Mouse (Mus musculus) neural tube, embryonic 15.5 days (tissue): ENCODE measurements around the gene Sntb2. TPM values are rescaled to one million over a fixed set of nuclear protein-coding genes. Genes with fewer than 3 reads are reported as not detected.
A peak's percentile ranks its signal among the peaks of the same experiment; 100 is the strongest.

ENCODE experiments used
- ATAC-seq: fragments of 200-750 bp; cut with Nextera tagmentation; 2 replicates; pipeline ENCODE4 v1.8.0; 2017; ENCODE audit warnings: mild to moderate bottlenecking, moderate TSS enrichment, moderate library complexity; ENCODE audit not compliant: low FRiP score
- H3K27ac ChIP-seq: fragments of 300-500 bp; sonication (generic); replicated peaks from 2 replicates; pipeline ENCODE4 v1.5.1; 2015; ENCODE audit warnings: mild to moderate bottlenecking, inconsistent platforms
- H3K27me3 ChIP-seq: fragments of 300-500 bp; sonication (generic); replicated peaks from 2 replicates; pipeline ENCODE4 v1.6.1; 2015; ENCODE audit warnings: inconsistent platforms
- H3K36me3 ChIP-seq: fragments of 300-500 bp; sonication (generic); 2 replicates; pipeline ENCODE4 v1.6.1; 2015; ENCODE audit warnings: inconsistent platforms
- H3K4me1 ChIP-seq: fragments of 300-500 bp; sonication (generic); 2 replicates; pipeline ENCODE4 v1.6.1; 2015; ENCODE audit warnings: inconsistent platforms
- H3K4me2 ChIP-seq: fragments of 300-500 bp; sonication (generic); 2 replicates; pipeline ENCODE4 v1.6.1; 2015; ENCODE audit warnings: inconsistent platforms, mild to moderate bottlenecking, moderate library complexity
- H3K4me3 ChIP-seq: fragments of 300-500 bp; sonication (generic); replicated peaks from 2 replicates; pipeline ENCODE4 v1.5.1; 2015; ENCODE audit warnings: mild to moderate bottlenecking, inconsistent platforms
- H3K9ac ChIP-seq: fragments of 300-500 bp; sonication (generic); replicated peaks from 2 replicates; pipeline ENCODE4 v1.6.1; 2015; ENCODE audit warnings: mild to moderate bottlenecking, inconsistent platforms
- H3K9me3 ChIP-seq: fragments of 300-500 bp; sonication (generic); replicated peaks from 2 replicates; pipeline ENCODE4 v1.6.1; 2016; ENCODE audit warnings: inconsistent platforms
- WGBS: fragments of 180-500 bp; shearing (Covaris S2); methylation state at CpG from one replicate; pipeline ENCODE4 v1.1.7; 2015; ENCODE audit warnings: mixed read lengths; 5-methylcytosine and 5-hydroxymethylcytosine counted together
- polyA plus RNA-seq: library from polyadenylated mRNA; unstranded; fragments of >200 nt; fragmentation: Nextera tagmentation; extraction: Ambion mirVana; gene quantifications from 2 replicates; pipeline ENCODE4 v1.2.1, GENCODE M21; 2015

Gene Sntb2
- polyA plus RNA-seq, 1 experiment from 2014 or later = 6.6 TPM

DNA sequence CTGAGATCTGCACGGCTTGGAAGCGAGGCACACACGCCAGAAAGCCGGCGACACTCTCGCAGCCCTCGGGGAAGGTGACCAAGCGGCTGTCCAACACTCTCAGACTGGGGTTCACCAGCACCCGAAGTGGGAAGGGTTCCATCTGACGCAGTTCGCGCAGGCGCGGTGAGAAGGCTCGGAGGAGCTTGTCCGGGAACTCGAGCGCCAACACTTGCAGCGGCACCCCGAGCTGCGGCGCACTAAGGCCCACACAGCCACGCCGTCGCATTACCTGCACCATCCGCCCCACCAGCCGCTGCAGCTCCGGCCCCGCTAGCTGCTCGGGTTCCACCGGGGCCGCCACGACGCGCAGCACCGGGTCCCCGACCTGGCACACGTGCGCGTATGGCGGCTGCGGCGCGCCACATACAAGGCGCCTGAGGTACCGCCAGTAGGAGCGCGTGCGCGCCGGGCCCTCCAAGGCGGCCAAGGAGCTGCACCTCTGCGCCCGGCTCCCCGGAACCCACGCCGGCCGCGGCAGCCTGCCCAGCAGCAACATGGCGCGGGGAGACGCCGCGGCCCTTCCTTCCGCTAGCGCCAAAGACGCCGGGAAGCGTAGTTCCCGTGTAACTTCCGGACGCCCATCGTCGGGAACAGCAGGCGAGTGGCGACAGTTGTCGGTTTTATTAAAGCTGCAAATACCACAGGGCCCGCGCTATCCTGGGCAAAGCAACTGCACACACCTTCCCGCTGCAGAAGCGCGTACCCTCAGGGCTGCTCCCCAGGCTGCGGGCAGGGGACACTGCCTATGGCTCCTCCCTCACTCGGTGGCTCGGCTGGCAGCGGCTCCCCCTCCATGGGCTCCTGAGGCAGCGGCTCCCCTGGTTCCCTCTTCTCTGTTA is 112.8 kb downstream of the Sntb2 start, which contains the start of gene Pdf:
Gene Pdf (minus strand): TSS at position 554 of the 881 bp plus-strand sequence.
- Histone ChIP-seq H3K4me1 (peaks cover 28% of the 10 kb centered on the region), H3K4me3 (peak within 1 kb of the TSS; percentile 67), H3K9ac (peak within 1 kb of the TSS; percentile 64), H3K36me3 (peaks cover 82% of the 10 kb centered on the region), H3K9me3 (no peaks in the 10 kb centered on the region), H3K27ac (peak within 1 kb of the TSS; percentile 87), H3K27me3 (no peaks in the 10 kb centered on the region), H3K4me2 (peak within 1 kb of the TSS; percentile 81)
- ATAC-seq = peak; percentile 87
- WGBS = under 1% methylated on average over 86 of the region's 87 CpGs

DNA sequence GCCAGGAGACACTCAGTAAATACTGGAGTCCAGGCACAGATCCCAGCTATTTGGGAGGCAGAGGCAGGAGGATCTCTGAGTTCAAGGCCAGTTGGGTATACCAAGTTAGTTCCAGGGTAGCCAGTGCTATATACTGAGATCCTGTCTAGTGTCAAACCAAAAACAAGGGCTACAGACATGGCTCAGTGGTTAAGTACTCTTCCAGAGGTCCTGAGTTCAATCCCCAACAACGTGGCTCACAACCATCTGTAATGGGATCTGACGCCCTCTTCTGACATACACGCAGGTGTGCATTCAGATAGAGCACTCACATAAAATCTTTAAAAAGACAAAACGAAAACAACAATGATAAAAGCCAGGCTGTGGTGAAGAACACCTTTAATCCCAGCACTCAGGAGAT is 113.9 kb downstream of the Sntb2 start:
- Histone ChIP-seq H3K9me3 (no peaks in the 10 kb centered on the region), H3K36me3 (peaks cover 80% of the 10 kb centered on the region), H3K4me1 (peaks cover 28% of the 10 kb centered on the region), H3K9ac (no peak overlapping the region), H3K4me3 (peak overlapping the region; percentile 67), H3K4me2 (peak overlapping the region; percentile 81), H3K27me3 (no peaks in the 10 kb centered on the region), H3K27ac (no peak overlapping the region)
- ATAC-seq = no peak
- 96% methylated on average over 4 of the region's 4 CpGs for WGBS

DNA sequence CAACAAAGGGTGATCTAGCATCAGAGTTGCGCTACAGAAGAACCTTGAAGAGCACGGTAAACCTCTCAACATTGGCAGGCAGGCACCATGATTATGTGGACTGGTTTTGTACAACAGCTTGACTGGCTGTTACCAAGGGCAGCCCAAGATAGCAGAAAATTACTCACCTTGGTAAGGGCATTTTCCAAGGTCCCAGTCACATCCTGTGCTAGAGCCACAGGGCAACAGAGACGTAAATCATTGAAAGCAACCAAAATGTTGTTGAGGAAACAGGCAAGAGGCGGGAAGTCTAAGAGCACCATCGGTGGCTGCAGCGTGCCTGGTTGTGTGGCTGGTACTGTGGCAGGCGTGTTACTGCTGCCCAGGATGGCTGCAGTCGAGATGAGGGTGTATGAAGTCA is 116.5 kb downstream of the Sntb2 start:
- peaks cover 31% of the 10 kb centered on the region for H3K4me1 ChIP-seq
- peaks cover 59% of the 10 kb centered on the region for H3K36me3 ChIP-seq
- WGBS = 97% methylated on average over 8 of the region's 8 CpGs
- no peak overlapping the region for H3K9ac ChIP-seq
- H3K9me3 ChIP-seq = no peaks in the 10 kb centered on the region
- H3K27me3 ChIP-seq = no peaks in the 10 kb centered on the region
- H3K4me2 ChIP-seq = no peak overlapping the region
- ATAC-seq = no peak
- no peak overlapping the region for H3K4me3 ChIP-seq
- H3K27ac ChIP-seq = no peak overlapping the region

DNA sequence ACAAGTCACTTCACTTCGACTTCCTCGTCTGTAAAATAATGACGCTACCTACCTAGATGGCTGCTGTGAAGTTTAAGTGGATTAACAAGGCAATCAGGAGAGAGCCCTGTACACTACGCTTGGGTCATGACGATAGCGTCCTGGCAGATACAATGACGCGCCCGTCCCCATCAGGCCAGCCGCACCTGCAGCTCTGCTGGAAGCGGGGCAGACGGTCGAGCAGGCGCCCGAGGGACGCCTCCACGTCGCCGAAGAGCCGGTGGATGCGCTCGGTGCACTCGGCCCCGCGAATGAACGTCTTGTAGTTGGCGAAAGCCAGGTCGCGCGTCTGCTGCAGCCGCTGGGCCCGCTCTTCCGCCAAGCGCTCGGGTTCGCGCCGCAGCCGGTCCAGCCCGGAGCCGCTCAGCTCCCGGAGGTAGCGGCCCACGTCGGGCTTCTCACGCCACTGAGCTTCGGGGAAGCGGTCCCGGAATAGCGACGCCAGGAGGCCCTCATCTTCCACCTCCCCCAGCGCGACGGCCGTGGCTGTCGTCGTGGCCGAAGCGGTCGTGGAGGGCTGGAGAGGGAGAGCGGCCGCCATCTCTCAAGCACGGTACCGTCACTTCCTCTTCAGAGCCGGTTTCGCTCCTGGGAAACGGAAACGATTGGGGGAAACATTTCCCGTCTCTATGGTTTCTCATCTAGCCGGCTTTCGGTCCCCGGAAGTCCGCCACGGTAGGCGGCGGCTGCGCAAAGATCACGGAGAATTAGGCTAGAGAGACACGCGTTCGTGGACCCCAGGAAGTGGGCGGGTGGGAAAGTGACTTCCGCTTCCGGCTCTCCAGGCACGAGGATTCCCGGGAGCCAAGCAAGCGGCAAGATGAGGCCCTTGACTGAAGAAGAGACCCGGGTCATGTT is 120.8 kb downstream of the Sntb2 start, which contains the start of the genes Cog8 and Nip7:
Gene Cog8 (minus strand): TSS at position 614 of the 897 bp plus-strand sequence.
Gene Nip7 (plus strand): TSS at position 802 of the 897 bp plus-strand sequence.
- peak; percentile 96 for ATAC-seq
- Histone ChIP-seq H3K4me2 (peak within 1 kb of the TSS; percentile 96), H3K4me3 (peak within 1 kb of the TSS; percentile 96), H3K9ac (peak within 1 kb of the TSS; percentile 83), H3K9me3 (no peaks in the 10 kb centered on the region), H3K4me1 (peaks cover 28% of the 10 kb centered on the region), H3K27me3 (no peaks in the 10 kb centered on the region), H3K36me3 (peaks cover 54% of the 10 kb centered on the region), H3K27ac (peak within 1 kb of the TSS; percentile 88)
- WGBS = under 1% methylated on average over 88 of the region's 88 CpGs

DNA sequence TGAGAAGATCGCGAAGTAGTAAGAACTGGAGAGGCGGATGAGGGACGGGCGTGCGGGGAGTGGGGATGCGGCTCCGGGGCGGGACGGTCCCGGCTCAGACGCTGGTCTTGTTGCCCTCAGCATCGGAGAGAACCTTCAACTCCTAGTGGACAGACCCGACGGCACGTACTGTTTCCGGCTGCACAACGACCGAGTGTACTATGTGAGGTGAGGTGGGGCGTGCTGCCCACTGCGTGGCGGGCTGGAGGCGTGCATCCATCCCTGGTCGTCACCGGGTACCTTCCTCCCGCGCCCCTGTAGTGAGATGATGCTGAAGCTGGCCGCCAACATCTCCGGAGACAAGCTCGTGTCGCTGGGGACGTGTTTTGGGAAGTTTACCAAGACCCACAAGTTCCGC is 121.4 kb downstream of the Sntb2 start:
- H3K4me3 ChIP-seq = peak overlapping the region; percentile 96
- WGBS = under 1% methylated on average over 33 of the region's 33 CpGs
- peaks cover 48% of the 10 kb centered on the region for H3K36me3 ChIP-seq
- H3K9ac ChIP-seq = peak overlapping the region; percentile 77
- H3K4me2 ChIP-seq = peak overlapping the region; percentile 96
- H3K27ac ChIP-seq = peak overlapping the region; percentile 68; the same call in 1 of the 2 replicates
- H3K27me3 ChIP-seq = no peaks in the 10 kb centered on the region
- ATAC-seq = peak; percentile 69
- no peaks in the 10 kb centered on the region for H3K9me3 ChIP-seq
- peaks cover 28% of the 10 kb centered on the region for H3K4me1 ChIP-seq

DNA sequence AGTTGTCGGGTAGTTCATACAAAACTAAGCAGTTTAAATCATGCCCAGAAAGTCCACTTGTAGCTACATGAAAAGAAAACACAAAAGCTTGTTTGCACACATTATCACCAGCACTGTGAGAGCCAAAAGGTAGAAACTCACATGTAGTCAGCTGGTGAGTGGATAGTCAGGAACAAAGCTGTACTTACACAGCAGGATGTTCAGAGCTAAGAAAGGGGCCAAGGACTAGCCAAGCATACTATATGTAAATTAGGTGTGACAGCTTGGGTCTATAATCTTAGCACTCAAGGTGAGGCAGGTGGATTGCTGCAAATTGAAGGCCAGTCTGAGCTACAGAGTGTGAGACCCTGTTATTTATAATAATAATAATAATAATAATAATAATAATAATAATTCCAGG is 127.1 kb downstream of the Sntb2 start:
- Histone ChIP-seq H3K9ac (no peak overlapping the region), H3K27ac (no peak overlapping the region), H3K4me3 (no peak overlapping the region), H3K4me1 (peaks cover 10% of the 10 kb centered on the region), H3K36me3 (peaks cover 20% of the 10 kb centered on the region), H3K4me2 (no peak overlapping the region), H3K9me3 (no peaks in the 10 kb centered on the region), H3K27me3 (no peaks in the 10 kb centered on the region)
- no peak for ATAC-seq
- 92% methylated on average over 1 of the region's 1 CpGs for WGBS

DNA sequence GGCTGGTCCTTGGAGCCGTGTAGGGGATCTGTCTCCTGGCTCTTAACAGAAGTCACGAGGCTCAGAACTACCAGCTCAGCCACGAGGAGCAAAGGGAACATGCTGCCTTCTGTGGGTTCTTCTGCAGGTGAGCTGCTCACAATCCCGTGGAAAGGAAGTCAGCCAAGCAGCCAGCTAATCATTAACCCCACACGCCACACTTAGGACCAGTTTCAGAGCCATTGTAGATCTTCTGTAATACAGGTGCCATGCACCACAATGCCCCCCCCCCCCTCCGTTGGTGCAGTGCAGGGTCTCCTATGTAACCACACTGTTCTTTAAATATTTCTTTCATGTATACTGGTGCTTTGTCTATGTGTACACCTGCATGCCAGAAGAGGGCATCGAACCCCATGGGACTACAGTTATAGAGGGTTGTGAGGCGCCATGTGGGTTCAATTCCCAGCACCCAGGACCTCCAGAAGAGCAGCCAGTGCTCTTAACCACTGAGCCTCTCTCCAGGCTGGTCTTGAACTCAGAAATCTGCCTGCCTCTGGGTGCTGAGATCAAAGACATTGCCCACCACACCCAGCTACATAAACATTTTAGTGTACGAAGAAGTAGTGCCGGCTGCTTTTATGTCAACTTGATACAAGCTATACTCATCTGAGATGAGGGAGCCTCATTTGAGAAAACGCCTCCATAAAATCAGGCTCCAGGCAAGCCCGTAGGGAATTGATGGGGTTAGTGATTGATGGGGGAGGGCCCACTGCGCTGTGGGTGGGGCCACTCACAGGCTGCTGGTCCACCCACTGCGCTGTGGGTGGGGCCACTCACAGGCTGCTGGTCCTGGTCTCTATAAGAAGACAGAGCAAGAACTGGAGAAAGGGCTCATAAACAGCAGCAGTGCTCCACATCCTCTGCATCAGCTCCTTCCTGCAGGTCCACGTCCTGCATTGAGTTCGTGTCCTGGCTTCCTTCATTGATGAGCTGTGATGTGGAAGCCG is 130.3 kb downstream of the Sntb2 start, which contains the start of gene Tmed6:
Gene Tmed6 (minus strand): TSS at position 134 of the 986 bp plus-strand sequence.
- no peak within 1 kb of the TSS for H3K27ac ChIP-seq
- H3K9me3 ChIP-seq = no peaks in the 10 kb centered on the region
- WGBS = 56% methylated on average over 17 of the region's 17 CpGs
- no peak within 1 kb of the TSS for H3K4me3 ChIP-seq
- ATAC-seq = no peak
- peaks cover 21% of the 10 kb centered on the region for H3K36me3 ChIP-seq
- H3K9ac ChIP-seq = no peak within 1 kb of the TSS
- no peaks in the 10 kb centered on the region for H3K27me3 ChIP-seq
- no peak within 1 kb of the TSS for H3K4me2 ChIP-seq
- no peaks in the 10 kb centered on the region for H3K4me1 ChIP-seq

Other genes starting within 250 kb of the Sntb2 start
- 1.6 and 2.2 TPM in 2 replicates for gene Has3, start 65.5 kb upstream of the Sntb2 start, polyA plus RNA-seq
- 41.7 and 49.8 TPM in 2 replicates for gene Utp4, start 42.1 kb upstream of the Sntb2 start, polyA plus RNA-seq
- 135 and 155 TPM in 2 replicates for gene Vps4a, start 95.5 kb downstream of the Sntb2 start, polyA plus RNA-seq
- gene Pdf, start 112.9 kb downstream of the Sntb2 start, polyA plus RNA-seq = 43.5 and 44.1 TPM in 2 replicates
- 42.6 and 44.3 TPM in 2 replicates for gene Cog8, start 120.9 kb downstream of the Sntb2 start, polyA plus RNA-seq
- 59.3 and 72.9 TPM in 2 replicates for gene Nip7, start 121.1 kb downstream of the Sntb2 start, polyA plus RNA-seq
- gene Tmed6, start 129.9 kb downstream of the Sntb2 start, polyA plus RNA-seq = 0.64 TPM in 1 of 2 replicates, not detected in the other
- gene Terf2, start 160.8 kb downstream of the Sntb2 start, polyA plus RNA-seq = 23.9 and 27.4 TPM in 2 replicates
- gene Cyb5b, start 214.9 kb downstream of the Sntb2 start, polyA plus RNA-seq = 91.6 and 95.0 TPM in 2 replicates